Mouse (Mus musculus) right cerebral cortex, postnatal 14 days (tissue): Measurements from ENCODE around the gene Grid1.

Experiments
- DNase-seq: peaks from one replicate; pipeline ENCODE4 v3.0.0; 2022

Grid1 gene

DNA sequence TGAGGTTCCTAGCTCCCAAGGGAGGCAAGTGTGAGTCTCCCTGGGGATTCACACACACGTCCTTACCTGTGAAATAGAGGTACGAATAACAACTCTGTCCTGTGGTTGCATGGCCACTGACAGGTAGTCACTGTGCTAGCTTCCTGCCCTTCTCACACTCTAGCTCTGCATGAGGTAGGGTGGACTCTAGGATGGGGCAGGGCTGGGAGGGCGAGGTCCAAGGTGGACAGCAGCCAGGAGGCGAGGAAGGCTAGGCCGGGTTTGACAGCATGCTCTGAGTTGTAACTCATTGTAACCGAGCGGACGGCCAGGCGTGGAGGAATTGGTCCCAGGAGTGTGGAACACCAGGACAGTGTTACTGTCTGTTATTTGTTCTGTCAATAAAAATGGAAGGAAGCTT is 101.4 kb downstream of the Grid1 start:
- DNase-seq, result no peak

GRCm38 (mm10) chr14:34925021-34925420 is 105.1 kb downstream of the Grid1 start:
- DNase-seq, result no peak

DNA sequence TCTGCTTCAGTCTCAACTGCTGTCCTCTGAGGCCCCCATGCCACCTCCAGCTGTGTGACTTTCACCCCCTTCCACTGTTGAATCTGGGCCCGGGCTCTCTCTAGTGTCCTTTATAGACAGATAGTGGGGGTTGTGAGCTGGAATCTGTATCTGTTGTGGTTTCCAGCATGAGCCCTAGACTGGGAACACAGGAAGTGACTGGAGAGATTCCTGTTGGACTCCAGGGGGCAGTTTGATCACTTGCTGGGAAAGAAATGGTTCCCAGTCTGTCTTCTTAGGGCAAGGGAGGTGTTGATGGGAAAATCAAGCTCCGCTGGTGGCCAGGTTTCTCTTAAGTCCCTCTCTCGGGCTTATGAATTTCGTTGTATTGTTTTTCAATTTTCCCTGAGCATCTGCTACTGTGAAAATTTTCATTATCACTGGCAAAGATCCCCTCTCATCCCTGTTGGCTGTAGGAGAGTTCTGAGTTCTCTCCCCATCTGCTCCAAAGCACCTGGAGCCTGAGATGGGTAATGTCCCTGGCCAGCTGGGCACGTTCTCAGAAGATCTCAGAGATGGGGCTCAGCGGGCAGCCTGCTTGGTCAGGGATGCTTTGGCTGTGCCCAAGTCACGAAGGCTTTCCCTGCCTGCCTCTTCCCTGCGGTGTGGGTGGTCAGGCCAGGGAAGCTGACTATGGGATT is 110.3 kb downstream of the Grid1 start:
- no peak for DNase-seq

- no peak for DNase-seq
Measured at GRCm38 (mm10) chr14:34933197-34933596, 113.3 kb downstream of the Grid1 start.

GRCm38 (mm10) chr14:34936192-34936770 is 116.4 kb downstream of the Grid1 start:
- DNase-seq, result no peak

DNA sequence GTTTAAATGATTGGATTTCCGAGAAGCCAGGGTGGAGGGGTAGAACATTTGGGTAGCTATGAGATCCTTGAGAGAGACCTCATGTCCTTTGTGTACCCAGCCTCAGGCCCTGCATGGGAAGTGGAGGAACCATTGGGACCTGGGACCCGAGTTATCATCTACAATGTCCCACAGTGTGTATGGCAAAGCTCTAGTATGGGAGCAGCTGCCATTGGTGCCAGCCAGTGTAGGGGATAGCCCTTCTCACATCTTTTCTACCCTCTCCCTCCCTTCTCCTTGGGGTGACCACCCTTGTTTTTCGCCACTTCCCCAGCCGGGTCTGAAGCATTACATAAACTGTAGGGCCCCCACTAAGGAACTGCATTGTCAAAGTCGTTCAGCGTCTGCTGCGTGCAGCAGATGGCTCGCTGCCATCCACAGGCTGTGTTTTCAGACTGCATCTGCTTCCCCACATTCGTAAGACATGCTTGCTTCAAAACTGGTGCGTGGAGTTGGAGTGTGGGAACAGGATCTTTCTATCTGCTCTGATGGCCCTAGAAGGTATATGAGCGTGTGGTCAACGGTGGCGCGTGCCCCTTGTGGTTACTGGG is 124.6 kb downstream of the Grid1 start:
- peak; percentile 70 for DNase-seq

DNA sequence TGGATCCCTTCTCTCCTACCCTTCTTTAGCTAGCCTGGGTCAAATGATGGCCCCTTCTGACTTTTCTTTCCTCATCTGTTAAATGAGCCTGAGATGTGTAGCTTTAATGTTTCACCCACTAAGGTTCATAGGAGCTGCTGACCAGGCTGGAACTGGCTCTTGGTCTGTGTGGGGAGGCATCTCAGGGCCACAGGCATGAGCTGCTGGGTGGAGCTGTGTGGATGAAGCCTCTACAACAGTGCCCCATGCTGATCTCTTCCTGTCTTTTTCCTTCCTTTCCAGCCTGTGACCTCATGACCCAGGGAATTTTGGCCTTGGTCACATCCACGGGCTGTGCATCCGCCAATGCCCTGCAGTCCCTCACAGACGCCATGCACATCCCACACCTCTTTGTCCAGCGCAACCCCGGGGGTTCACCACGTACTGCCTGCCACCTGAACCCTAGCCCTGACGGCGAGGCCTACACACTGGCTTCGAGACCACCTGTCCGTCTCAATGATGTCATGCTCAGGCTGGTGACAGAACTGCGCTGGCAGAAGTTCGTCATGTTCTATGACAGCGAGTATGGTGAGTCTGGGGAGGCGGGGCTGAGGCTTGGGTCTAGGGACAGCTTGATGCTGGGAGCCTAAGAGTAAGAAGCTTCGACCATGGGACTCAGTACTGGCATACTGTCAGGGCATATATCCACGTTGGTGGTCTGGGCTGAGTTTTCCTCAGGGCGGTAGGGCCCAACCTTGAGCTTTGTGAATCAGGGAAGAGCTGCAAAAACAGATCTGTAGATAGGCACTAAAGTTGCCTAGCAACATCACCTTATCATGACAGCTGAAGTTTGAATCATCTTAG is 125.8 kb downstream of the Grid1 start:
- DNase-seq, result peak; percentile 7

DNA sequence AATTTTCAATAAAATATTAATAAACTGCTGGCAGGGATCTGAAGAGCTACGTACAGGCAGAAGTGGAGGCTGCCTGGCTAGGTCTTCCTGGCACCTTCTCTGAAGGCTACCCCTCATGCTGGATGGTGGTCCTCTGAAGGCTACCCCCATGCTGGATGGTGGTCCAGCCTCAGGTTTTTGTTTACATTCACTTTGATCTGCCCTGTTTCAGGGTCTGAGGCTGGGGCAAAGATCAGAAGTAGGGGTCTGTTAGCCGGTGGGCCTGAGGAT is 126.3 kb downstream of the Grid1 start:
- DNase-seq, result no peak

GRCm38 (mm10) chr14:34948249-34948648 is 128.3 kb downstream of the Grid1 start:
- no peak for DNase-seq

GRCm38 (mm10) chr14:34952311-34952710 is 132.4 kb downstream of the Grid1 start:
- no peak for DNase-seq

GRCm38 (mm10) chr14:34953566-34953965 is 133.7 kb downstream of the Grid1 start:
- DNase-seq, result no peak

- DNase-seq, result no peak
Measured at GRCm38 (mm10) chr14:34955689-34956088, 135.8 kb downstream of the Grid1 start.

- DNase-seq, result peak; percentile 70
Measured at GRCm38 (mm10) chr14:34960227-34960626, 140.3 kb downstream of the Grid1 start.

- no peak for DNase-seq
Measured at GRCm38 (mm10) chr14:34963616-34964168, 143.8 kb downstream of the Grid1 start.

GRCm38 (mm10) chr14:34969102-34969819 is 149.4 kb downstream of the Grid1 start:
- no peak for DNase-seq

GRCm38 (mm10) chr14:34972930-34973329 is 153.0 kb downstream of the Grid1 start:
- no peak for DNase-seq

- DNase-seq, result no peak
Measured at GRCm38 (mm10) chr14:34980756-34981155, 160.8 kb downstream of the Grid1 start.

- no peak for DNase-seq
Measured at GRCm38 (mm10) chr14:34989131-34989530, 169.2 kb downstream of the Grid1 start.

- DNase-seq, result no peak
Measured at GRCm38 (mm10) chr14:35006736-35007135, 186.8 kb downstream of the Grid1 start.

- DNase-seq, result no peak
Measured at GRCm38 (mm10) chr14:35008674-35009073, 188.8 kb downstream of the Grid1 start.

- DNase-seq, result no peak
Measured at GRCm38 (mm10) chr14:35009074-35009473, 189.2 kb downstream of the Grid1 start.

- no peak for DNase-seq
Measured at GRCm38 (mm10) chr14:35026686-35027085, 206.8 kb downstream of the Grid1 start.
